Mouse (Mus musculus) spleen, adult 2 months (tissue): Measurements from ENCODE around the gene Adarb1.

Source experiments
- CTCF ChIP-seq: fragments of 200-500 bp; IDR thresholded peaks from 2 replicates; pipeline ENCODE4 v1.5.1; 2011; ENCODE audit warnings: mild to moderate bottlenecking, inconsistent platforms; ENCODE audit not compliant: insufficient read depth, insufficient read length, insufficient replicate concordance; ENCODE audit errors: extremely low read depth
- POLR2A ChIP-seq: fragments of 200-500 bp; IDR thresholded peaks from 2 replicates; pipeline ENCODE4 v1.6.1; 2011; ENCODE audit warnings: low read depth, low read length, inconsistent platforms

GRCm38 (mm10) chr10:77242871-77243270, 175.2 kb downstream of the Adarb1 start:
- TF ChIP-seq CTCF = no peak
- TF ChIP-seq POLR2A = no peak
